Mouse (Mus musculus): ENCODE measurements at regions not wholly inside any gene's neighbourhood (a gene's known extent, or its start where the extent isn't known, plus 50 kb on each side); places are given as distances from the start of the nearest gene placed in this dataset.
A peak's percentile ranks its signal among the peaks of the same experiment; 100 is the strongest.

DNA sequence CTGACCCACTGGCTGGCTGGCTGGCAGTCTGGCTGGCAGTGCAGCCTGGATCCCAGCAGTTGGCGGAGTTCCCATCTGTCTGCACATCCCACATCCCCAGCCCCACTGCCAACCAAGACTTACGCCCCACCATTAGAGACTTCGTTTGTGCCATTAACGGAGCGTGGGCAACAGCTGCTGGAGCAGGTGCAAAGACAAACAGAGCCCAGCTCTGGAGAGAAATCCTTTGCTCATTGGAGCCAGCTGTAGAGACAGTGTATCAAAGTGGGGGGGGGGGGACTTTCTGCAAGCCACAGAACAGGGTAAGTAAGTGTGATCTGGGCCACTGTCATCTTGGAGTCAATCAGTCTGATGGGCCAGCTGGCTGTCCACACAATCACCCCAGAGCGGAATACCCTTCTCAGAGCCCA lies 52.3 kb downstream of the Rplp1 start:
- DNase-seq: no peak

DNA sequence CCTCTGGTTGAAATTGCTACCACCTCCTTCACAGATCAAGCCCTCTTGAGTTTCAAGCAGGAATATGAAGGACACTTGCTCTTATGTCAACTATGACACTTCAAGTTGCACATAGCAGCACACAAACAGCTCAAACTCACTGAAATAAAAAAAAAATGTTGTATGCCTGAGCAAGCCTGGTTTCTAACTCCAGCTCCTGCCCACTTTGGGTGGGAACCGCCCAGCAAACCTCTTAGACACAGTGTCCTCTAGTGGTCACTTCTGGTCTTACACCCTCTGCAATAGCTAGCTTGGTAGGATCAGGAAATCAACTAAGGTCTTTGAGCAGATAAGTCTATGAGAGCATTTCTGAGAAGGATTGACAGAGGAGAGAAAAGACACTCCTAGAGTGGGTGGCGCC lies 54.2 kb downstream of the Rplp1 start:
- DNase-seq: no peak

- no peak for DNase-seq
These were observed 54.9 kb downstream of the Rplp1 start for GRCm38 (mm10) chr9:61859438-61859837.

GRCm38 (mm10) chr9:61857817-61858216 lies 56.5 kb downstream of the Rplp1 start:
- no peak for DNase-seq

DNA sequence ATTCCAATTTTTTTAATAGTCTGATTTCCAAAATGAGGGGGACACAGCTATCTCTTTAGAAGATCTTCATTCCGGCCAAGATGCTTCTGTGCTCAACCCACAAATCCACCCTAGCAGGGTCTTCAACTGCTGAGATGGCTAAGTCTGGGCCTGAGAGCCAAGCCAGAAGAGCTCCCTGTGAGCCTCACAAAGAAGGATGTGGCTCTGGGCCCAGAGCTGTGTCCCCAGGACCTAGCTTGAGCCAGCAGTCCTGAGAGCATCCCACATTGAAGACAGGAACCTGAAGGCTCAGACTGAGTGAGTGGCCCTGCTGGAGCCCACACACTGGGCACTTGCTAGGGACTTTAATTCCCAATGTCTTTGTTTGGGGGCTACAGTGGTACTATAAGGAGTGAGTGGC lies 57.7 kb downstream of the Rplp1 start:
- peak; percentile 28 for DNase-seq

- no peak for DNase-seq
These were observed 58.7 kb downstream of the Rplp1 start for GRCm38 (mm10) chr9:61855686-61856085.

GRCm38 (mm10) chr9:61853841-61854240 lies 60.5 kb downstream of the Rplp1 start:
- DNase-seq: no peak

DNA sequence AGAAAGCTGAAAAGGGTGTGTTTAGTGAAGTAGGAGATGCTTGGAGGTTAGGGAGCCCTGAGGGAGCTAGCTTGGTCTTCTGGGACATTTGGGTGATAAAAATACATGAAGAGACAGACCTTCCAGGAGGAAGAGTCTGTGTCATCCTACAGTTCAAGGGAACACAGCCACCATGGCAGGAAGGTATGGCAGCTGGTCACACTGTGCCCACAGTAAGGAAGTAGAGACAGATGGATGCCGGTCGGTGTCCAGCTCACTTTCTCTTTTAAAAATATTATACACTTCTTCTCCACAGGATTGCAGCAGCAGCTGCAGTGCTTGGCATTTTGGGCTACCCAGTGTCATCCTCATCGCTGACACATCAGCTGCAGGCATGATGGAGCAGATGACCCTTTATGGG lies 63.0 kb downstream of the Rplp1 start:
- peak; percentile 48 for DNase-seq

DNA sequence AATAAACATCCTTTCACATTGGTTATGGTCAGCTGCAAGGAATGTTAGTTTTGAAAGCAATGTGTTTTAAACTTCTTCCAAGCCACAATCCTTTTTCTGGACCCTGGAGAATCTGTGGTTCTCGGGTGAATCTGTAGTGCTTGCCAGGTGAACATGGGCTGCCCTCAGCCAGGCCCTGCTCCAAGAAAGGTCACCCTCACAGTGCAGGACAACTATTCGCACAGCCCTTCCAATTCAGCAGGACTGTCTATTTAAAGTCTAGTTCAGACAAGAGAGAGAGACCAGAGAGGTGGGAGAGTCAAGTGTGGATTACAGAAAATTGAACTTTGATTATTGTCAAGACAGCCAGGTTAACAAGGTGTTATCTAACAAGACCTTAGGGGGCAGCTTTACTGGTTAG lies 65.9 kb downstream of the Rplp1 start:
- no peak for DNase-seq

DNA sequence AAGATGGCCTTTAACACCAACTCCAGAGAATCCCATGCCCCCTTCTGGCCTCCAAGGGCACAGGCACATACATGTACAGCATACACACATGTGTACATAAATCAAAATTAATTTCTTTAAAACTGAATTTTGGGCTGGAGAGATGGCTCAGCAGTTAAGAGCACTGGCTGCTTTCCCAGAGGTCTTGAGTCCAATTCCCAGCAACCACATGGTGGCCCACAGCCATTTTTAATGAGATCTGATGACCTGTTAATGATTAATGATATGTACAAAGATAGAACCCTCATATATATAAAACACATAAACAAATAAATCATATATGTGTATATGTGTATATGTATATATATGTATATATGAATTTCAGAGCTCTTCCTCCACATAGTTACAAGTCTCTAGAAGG lies 66.8 kb downstream of the Rplp1 start:
- DNase-seq: no peak

GRCm38 (mm10) chr9:61844645-61845044 lies 69.7 kb downstream of the Rplp1 start:
- DNase-seq: no peak

- DNase-seq: no peak
These were observed 70.2 kb downstream of the Rplp1 start for GRCm38 (mm10) chr9:61844141-61844540.

GRCm38 (mm10) chr9:61843513-61843912 lies 70.8 kb downstream of the Rplp1 start:
- no peak for DNase-seq

DNA sequence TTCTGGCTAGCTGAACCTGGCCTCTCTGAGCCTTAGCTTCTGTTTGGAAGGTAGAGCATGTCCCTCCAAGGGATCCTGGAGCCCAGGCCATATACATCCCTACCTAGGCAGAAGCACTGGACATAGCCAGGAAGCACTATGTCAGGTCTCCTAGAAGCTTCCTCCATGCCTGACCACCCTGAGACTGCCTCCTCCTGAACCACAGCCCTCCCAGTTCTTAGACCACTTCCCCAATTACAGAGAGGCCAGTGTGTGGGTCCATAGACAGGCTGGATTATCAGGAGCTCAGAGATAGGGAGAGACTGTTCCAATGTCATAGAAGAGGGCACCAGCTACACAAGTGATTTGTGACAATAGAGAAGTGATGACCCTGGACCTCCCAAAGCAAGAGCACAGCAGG lies 72.0 kb downstream of the Rplp1 start:
- no peak for DNase-seq

- DNase-seq: no peak
These were observed 73.1 kb downstream of the Rplp1 start for GRCm38 (mm10) chr9:61841222-61841621.

DNA sequence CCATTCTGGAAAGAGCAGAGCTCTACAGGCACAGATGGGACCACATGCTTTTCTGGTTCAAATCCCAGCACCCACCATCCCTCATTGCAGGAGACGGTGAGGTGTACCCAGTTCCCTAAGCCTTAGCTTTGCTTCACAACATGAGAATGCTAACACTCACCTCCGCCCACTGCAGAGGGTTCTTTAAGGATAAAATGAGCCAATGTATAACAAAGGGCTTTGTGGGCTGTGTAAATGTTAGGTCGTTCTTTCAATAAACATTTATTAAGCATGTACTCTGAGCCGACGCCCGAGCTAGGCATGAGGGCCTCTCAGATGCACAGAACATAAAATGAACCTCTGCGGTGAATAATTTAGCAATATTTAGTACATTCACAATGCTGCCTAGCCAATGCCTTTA lies 74.0 kb downstream of the Rplp1 start:
- DNase-seq: no peak

DNA sequence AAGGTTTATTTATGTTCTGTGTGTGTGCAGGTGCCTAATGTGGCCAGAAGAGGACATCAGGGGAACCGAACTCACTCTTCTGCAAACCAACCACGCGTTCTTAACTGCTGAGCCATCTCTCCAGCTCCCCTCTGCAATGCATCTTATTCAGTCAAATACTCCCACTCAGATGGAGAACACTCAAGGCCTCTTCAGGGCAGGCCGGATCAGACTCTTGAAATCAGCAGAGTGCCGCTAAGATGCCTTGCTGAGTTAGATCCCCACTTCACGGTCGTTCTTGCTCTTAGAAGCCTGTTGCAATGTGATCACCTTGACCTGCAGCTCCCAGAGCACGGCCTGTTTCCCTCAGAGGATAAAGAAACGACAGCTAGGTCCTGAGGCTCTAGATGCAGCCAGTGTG lies 81.1 kb downstream of the Rplp1 start:
- DNase-seq: no peak

GRCm38 (mm10) chr9:61830236-61830635 lies 84.1 kb downstream of the Rplp1 start:
- DNase-seq: peak; percentile 64

DNA sequence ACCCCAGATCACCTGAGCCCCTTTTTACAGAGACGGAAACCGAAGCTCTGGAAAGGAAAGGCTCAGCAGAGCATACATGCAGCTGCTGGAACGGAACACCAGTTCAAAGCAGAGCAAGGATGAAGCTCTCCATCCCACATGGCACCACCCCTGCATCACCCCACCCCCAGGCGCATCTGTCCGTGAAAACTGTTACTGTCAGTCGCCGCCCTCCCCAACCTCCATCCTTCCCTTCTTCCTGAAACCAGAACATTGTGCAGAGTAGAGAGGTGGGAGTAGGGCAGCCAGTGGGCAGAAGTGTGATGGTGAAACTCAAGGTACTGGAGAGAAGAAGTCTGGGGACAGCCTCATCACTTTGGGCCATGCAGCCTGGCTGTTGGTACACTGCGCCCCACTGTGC lies 84.6 kb downstream of the Rplp1 start:
- DNase-seq: no peak

- no peak for DNase-seq
These were observed 85.0 kb downstream of the Rplp1 start for GRCm38 (mm10) chr9:61829301-61829700.

DNA sequence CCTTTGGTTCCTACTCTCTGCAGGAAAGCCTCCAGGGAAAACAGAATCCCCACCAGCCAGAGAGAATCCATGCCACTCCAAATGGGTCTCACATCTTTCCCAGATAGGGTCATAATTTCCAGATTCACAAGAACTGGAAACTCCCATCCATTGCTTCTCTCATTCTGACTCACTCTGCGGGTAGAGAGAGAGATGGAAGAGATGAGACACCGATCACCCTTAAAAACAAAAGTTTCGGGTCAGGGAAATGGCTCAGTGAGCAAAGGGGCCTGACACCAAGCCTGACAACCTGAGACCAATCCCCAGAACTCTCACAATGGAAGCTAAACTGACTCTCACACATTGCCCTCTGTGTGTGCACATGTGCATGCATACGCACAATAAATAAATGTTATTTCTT lies 86.6 kb downstream of the Rplp1 start:
- DNase-seq: no peak

GRCm38 (mm10) chr9:61827014-61827413 lies 87.3 kb downstream of the Rplp1 start:
- DNase-seq: no peak

- no peak for DNase-seq
These were observed 87.9 kb downstream of the Rplp1 start for GRCm38 (mm10) chr9:61826415-61826814.

GRCm38 (mm10) chr9:61825804-61826203 lies 88.5 kb downstream of the Rplp1 start:
- no peak for DNase-seq

DNA sequence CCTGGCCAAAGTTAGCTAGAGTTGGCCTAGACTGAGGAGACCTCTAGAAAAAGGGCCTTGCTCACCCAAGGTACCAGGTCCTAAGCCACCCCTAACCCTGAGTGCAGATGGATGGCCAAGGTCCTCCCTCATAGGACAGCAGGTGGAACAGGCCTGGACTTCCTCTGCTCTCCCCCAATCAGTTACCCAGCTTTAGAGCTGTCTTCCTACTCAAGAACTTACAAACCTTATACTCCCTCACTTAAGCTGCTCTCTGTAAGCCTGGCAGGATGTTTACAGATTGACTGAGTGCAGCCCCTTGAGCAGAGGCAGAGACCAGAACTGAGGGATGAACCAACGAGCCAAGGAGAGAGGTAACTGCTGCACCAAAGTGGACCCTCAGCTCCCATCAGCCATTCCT lies 94.5 kb downstream of the Rplp1 start:
- DNase-seq: no peak

GRCm38 (mm10) chr9:61816589-61817179 lies 97.7 kb downstream of the Rplp1 start:
- DNase-seq: no peak
